Mouse (Mus musculus) CD8-positive naive resting alpha-beta T cell, adult 2 months (primary cell): ENCODE measurements around the gene Zfand2a.
A peak's percentile ranks its signal among the peaks of the same experiment; 100 is the strongest.

Experiments used
- DNase-seq, 2 experiments: peaks; one replicate each; pipeline ENCODE4 v3.0.0; 2022; ENCODE audit warnings: low read depth in 2 of 2, low spot score in 2 of 2

Zfand2a gene

DNA sequence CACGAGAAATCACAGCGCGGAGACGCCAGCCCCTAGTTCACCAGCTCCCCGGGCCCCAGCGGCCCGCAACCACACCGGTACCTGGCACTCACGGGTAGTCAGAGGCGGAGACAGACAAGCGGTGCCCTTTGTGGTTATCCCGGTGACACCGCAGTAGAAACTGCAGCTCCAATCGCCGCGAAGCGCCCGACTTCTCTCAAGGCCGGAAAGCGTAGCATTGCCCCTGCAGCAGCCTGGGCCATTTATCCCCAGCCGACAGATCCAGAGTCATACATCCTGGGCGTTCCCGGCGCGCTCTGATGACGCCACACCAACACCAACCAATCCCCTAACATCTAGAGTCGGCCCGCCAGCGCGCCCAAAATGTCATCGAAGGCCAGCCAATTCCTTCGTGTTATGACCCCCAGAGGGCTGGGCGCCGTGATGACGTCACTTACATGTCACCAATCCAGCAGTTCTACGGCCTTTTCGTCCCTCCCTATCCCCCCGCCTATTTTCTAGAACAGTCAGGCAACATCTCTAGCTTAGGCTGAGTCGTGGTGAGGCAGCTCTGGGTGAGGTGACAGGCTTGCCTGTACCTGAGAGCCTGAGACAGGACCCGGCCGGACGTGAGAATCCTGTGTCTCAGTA is at the start of gene Zfand2a:
Zfand2a (minus strand) TSS at position 365 of the 630 bp plus-strand sequence.
- DNase-seq: peak; percentile 99

DNA sequence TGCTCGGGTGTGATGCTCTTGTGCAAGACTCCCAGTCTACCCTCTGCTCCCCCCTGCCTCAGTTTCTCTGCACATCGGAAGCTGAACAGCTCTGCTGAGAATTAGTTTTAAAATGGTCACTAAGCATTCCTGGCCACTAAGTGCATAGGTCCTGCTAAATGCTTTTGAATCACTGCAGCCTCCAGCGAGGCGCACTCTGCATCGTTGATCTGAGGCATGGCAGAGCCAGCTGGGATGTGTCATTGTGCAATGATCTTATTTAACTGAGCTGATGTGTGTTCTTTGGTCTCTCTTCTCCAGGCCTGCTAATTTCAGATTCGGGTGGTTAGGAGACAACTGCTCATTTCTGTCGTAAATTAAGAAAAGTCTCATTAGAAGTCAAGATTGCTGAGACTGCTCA is 44.5 kb upstream of the Zfand2a start:
- DNase-seq: no peak

DNA sequence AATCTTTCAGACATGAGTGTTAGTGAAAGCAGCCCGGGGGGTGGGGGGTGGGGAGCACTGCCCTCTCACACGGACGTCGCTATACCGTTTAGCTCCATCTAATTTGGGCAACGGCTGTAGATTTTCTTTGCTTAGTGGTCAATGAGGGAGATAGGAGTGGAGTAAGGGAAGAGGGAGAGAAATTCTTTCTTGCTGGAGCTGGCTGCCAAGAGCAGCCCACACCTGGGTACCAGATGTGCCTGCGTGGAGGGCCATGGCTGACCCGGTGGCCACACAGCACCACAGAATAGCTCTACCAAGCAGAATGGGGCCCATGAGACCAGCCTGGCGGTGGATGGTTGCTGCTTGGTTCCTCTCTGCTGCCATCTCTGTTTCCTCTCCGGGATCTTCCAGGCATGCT is 37.6 kb upstream of the Zfand2a start:
- DNase-seq: no peak

- no peak for DNase-seq
Observed at GRCm38 (mm10) chr5:139520069-139520834, 35.9 kb upstream of the Zfand2a start.

- no peak for DNase-seq
Observed at GRCm38 (mm10) chr5:139516281-139516680, 31.9 kb upstream of the Zfand2a start.

DNA sequence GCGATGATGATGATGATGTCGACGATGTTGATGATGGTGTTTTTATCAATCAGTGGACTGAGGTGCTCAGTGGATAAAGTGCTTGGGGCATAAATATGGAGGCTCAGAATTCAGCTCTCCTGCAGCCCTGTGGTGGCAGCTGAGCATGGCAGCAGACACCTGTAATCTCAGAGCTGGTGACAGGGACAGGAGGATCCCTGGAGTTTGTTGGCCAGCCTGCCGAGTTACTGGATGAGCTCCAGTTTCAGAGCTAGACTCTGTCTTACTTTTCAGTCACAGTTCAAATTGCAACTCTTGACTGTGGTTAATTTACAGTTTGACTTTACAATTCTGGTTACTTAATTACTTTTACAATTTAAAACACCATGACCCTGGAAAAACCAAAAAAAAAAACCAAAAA is 27.9 kb upstream of the Zfand2a start:
- no peak for DNase-seq

- no peak for DNase-seq
Observed at GRCm38 (mm10) chr5:139510682-139511366, 26.5 kb upstream of the Zfand2a start.

GRCm38 (mm10) chr5:139506207-139506606 is 21.9 kb upstream of the Zfand2a start:
- no peak for DNase-seq

DNA sequence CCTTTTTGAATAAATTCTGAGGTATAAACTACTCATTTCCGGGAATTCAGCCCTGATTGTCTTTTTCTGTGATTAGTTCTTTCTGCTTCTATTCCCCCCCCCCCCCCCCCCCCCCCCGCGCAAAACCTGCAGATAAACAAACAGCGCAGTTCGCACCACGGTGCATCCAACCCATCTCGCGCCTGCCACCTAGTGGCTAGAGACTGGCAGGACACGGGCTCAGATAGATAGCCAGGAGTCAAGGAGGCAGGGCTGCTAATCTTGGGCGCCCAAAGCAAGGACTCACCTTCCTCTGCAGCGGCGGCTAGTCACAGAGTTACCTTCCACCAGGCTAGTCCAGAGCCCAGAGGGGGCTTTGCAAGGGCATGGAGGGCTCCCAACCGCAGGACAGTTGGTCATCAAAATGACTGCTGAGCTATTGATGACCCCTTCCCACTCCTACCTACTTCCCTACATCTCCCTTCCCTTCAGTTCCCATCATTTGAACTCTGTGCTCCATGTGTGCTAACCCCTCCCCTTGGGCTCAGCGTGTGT is 20.8 kb upstream of the Zfand2a start:
- DNase-seq: peak; percentile 68 to 75

DNA sequence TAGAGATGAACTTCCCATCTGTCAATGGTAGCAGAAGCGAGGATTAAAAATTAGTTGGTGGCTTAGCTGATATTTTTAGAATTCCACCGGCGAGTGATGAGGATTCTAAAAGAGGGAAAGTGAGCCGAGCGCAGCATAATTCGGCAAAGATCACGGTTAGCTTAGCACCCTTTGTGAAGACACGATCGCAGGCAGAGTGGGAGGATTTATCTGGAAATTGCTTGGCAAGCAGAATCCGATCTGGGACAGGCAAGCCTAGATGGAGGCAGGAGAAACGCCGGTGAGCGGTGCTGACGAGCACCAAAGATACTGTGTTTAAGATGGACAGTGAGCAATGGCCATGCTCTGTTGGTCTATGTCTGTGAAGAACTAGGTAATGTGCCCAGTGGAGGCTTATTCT is 17.9 kb upstream of the Zfand2a start:
- DNase-seq: no peak

DNA sequence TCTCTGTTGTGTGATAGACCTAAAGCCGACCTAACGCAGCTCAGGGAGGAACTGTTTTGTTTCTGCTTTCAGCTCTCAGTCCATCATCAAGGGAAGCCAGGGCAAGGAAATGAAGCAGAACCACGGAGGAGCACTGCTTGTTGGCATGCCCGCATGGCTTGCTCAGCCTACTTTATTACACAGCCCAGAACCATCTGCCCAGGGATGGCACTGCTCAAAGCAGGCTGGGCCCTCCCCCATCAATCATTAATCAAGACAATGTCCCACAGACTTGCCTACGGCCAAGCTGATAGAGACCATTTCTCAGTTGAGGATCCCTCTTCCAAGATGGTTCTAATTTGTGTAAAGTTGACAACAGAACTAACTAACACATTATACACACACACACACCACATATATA is 14.4 kb upstream of the Zfand2a start:
- no peak for DNase-seq

DNA sequence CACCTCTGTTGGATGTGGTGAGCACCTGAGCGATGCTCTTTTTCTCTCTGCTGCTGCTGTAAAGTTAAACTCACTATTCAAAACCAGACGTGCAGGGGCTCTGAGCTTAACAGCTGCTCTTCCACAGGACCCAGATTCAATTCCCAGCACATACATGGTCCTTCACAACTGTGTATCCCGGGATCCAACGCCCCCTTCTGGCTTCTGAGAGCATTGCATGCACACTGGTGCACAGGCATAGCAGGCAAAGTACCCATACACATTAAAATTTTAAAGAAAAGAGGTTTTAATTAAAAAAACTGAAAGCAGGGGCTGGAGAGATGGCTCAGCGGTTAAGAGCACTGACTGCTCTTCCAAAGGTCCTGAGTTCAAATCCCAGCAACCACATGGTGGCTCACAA is 12.6 kb upstream of the Zfand2a start:
- no peak for DNase-seq

GRCm38 (mm10) chr5:139495019-139495669 is 10.8 kb upstream of the Zfand2a start:
- DNase-seq: peak in 1 of 2 experiments; percentile 19

DNA sequence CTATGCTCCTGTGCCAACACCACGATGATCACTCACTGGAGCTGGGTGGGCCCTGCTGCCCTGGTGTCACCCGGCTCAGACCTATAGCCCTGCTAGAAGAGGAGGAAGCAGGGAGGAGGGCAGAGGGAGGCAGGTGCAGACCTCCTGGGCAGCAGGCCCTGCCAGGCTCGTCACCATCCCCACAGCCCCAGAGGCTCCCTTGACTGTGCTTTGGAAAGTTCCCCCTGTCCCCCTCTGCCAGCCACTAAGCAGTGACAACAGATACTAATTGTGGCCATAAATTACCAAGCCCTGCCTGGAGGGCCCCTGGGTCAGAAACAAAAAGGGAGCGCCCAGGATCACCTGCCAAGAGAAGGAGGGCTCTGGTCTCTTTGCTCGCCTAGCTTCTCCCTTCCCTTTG is 9.3 kb upstream of the Zfand2a start:
- DNase-seq: no peak

DNA sequence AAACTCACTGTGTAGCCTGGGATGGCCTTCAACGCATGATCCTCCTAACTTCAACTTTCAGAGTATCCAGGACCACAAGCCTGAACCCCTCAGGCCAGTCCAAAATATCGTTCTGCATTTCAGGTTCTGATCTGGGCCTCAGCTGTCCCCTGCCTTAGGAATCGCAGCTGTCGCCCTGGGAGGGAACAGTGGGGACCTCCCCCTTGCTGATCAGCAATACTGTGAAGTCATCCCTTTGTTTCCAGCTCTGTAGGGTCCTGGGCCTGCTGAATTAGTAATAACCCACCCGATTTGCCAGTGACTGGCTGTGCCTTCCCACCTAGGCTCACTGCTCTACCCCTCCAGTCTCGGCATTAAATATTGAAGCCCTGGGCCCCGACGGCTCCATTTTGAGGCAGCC is 7.0 kb upstream of the Zfand2a start:
- no peak for DNase-seq

DNA sequence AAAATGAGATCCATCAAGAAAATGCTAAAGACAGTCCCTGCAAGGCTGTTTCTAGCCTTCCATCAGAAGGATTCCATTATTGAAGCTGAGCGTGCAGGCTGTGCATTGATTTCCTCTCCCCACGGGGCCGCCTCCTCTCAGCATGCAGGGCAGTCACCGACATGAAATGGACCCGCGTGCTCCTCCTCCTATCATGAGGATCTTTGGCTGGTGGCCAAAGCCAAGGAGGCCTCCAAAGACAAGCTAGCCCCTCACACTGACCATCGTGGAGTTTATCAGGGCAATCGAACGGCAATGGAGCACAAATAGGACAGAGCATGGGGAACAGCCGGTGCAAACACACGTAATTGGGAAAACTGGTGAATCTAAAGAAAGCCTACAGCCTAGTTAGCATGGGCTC is 5.8 kb upstream of the Zfand2a start:
- DNase-seq: no peak

DNA sequence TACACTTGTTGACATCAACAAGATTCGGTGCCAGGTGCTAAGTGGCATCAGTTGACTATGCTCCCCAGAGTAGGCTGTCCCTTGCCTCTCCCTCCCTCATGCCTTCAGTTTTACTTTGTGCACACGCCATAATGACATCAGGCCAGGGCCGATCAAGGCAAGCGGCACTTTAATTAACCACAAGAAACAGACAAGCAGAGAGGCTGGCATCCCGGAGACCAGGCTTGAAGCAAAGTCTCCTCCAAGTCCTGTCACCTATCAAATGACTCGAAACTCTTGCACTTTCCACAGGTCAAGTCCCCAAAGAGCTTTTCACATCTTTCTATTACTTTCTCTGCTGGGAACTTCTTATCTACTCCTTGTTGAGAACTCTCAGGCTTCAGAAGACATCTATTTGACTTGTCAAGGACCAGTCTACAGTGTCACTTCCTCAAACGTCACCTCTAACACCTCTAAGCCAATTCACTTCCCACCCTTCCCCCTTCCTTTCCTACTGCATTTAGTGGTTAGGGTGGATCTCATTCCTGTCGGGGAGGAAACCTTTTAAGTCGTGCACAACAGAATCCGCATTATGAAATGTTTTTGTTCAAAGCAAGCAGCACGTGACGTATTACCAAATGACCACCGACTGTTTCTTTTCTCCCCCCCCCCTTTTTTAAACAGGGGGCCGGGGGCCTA is 1.0 kb downstream of the Zfand2a start:
- DNase-seq: peak; percentile 13 to 39

GRCm38 (mm10) chr5:139480406-139480805 is 3.9 kb downstream of the Zfand2a start:
- no peak for DNase-seq

DNA sequence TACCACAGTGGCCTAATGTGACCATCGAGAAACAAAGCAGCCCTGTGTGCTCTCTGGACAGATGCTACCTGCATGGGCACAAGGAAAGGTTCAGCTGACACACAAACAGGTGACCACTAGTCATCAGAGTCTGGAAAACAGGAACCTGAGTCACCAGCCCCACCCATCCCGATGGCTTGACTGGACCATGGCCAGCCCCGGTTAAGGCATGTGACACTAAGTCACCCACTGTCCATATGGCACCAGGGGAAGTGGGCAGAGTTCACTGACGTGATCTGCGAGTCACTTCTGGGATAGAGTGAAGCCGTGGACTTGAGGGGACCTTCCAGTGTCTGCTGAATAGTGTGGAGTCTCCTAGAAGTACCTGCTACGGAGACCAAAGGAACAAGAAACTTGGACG is 5.3 kb downstream of the Zfand2a start:
- no peak for DNase-seq

DNA sequence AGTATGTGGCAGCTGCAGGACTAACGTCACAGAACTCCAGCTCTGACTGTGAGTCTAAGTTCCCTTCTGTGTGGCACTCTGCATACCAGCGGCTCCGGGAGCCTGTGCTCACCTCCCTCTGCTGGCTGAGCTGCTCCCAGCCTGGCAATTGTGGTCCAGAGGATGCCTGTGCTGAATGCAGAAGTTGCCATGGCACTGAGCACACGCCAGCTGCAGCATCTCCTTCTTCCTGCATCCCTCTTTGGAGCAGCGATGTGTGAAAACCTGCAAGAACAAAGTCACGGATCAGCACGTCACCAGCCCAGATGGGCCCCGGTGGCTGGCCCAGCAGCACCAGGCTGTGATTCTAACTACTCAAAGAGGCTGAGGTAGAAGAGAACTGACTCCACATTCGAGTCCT is 9.6 kb downstream of the Zfand2a start:
- no peak for DNase-seq

DNA sequence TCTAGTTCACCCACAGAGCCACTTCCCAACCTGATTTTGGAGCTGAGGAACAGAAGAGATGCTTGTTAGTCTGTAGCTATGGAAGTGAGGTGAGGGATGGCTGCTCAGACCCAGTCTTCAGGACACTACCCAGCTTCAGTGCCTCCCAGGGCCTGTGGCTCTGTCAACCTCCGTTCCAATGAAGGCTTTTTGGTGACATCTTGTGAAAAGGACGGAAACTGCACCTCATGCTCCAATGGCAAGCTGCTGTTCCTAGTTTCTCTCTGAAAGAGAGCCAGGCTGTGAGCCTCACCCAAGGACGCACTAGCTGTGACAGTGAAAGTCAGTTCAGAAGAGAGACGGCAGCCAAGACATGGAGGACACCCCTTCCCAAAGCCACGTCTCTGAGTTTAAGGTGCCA is 16.4 kb downstream of the Zfand2a start:
- no peak for DNase-seq
